Mouse (Mus musculus) brown adipose tissue, adult 24 weeks (tissue): ENCODE data around the gene Cog7. TPM values are rescaled to one million over a fixed set of nuclear protein-coding genes. Genes with fewer than 3 reads are reported as not detected.

Experiments used
- H3K27ac ChIP-seq: fragments of 200-500 bp; replicated peaks from 2 replicates; pipeline ENCODE4 v1.5.1; 2012; ENCODE audit warnings: low read depth, mild to moderate bottlenecking, low read length
- H3K4me1 ChIP-seq: fragments of 200-500 bp; 2 replicates; pipeline ENCODE4 v1.6.1; 2012; ENCODE audit warnings: low read length, mixed read lengths; ENCODE audit not compliant: control insufficient read depth, insufficient read depth, insufficient read length
- H3K4me3 ChIP-seq: fragments of 200-500 bp; 2 replicates; pipeline ENCODE4 v1.5.1; 2012; ENCODE audit warnings: low read depth, mild to moderate bottlenecking, low read length, moderate library complexity; ENCODE audit not compliant: insufficient read depth
- polyA plus RNA-seq: library from polyadenylated mRNA; stranded (reverse); fragments of >200 nt; gene quantifications from 2 replicates; pipeline ENCODE4 v1.2.4, GENCODE M21; 2012; ENCODE audit not compliant: missing spikeins, insufficient read depth, insufficient read length

Cog7 gene
- polyA plus RNA-seq, 1 experiment, result 16.1 TPM

DNA sequence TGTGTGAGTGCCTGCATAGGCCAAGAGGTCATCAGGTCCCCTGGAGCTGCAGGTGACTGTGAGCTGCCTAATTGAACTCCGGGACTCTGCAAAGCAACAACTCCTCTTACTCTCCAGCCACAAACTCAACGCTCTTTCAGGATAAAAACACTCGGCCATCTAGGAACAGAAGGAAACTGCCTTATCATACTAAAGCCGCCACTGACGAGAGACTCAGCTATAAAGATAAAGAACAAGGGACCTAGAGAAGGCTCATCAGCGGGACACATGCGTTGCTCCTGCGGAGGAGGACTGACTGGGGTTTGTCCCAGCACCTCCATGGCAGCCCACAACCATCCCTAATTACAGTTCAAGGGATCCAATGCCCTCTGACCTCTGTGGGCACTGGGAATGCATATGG, 13.3 kb downstream of the Cog7 start:
- no peak overlapping the region for H3K4me3 ChIP-seq
- no peak overlapping the region for H3K27ac ChIP-seq

DNA sequence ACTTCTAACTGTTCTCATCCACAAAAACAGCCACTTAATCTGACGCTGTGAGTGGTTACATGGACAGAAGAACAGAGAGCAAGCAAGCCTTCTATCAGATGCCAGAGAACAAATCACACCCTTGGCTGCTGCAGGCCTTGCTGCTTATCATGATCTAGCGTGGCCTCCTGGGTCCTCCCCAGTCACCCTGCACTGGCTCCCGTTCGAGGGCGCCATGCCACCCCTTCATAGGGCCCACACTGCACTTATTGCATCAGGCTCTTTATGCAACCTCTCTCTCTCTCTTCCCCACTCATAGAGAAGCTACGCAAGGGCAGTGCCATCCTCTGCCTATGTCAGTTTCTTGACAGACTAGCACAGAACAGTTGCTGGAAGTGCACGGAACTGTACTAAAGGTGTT, 15.3 kb downstream of the Cog7 start:
- Histone ChIP-seq H3K4me3 (no peak overlapping the region), H3K4me1 (no peaks in the 10 kb centered on the region), H3K27ac (no peak overlapping the region)

More for the DNA sequence above, 13.3 kb downstream of the Cog7 start:
- no peaks in the 10 kb centered on the region for H3K4me1 ChIP-seq

GRCm38 (mm10) chr7:121963883-121964398, 17.6 kb downstream of the Cog7 start:
- H3K27ac ChIP-seq, result no peak overlapping the region
- no peaks in the 10 kb centered on the region for H3K4me1 ChIP-seq
- H3K4me3 ChIP-seq, result no peak overlapping the region

DNA sequence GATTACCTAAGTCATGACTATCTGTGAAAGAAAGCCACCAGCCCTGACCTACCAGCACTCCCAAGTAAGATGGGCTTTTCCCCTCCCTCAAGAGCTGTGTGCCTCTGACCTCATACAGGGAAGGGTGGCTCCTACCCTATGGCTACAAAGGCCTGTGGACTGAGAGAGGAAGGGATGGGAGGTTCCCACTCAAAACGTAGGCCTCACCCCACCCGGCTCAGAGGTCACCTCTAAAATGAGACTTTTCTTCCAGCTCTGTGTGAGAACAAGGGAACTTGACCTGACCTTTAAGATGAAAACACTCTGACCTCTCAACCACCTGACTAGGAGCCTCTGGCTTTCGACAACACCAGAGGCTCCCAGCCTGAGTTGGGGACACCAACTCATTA, 18.9 kb downstream of the Cog7 start:
- H3K4me1 ChIP-seq, result no peaks in the 10 kb centered on the region
- H3K4me3 ChIP-seq, result no peak overlapping the region
- no peak overlapping the region for H3K27ac ChIP-seq

GRCm38 (mm10) chr7:121961913-121962570, 19.5 kb downstream of the Cog7 start:
- no peak overlapping the region for H3K27ac ChIP-seq
- H3K4me1 ChIP-seq, result no peaks in the 10 kb centered on the region
- no peak overlapping the region for H3K4me3 ChIP-seq

DNA sequence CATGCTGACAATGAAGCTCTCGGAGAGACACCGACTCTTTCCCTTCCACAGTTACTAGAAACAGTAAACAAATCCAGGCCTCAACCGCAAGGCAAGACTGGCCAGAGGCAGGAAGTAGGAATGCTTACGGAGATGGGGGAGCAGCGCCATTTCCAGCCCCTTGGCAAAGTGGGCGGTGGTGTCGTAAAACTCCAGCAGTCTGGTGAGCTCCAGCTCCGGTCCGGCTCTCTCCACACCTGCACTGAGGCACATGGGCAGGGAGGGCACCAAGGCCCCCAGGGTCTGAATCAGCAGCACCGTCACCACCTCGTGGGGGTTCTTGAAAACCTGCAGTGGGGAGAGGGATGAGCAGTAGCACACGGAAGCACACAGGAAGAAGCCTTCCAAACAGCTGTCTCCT, 25.7 kb downstream of the Cog7 start:
- H3K27ac ChIP-seq, result no peak overlapping the region
- H3K4me1 ChIP-seq, result no peaks in the 10 kb centered on the region
- H3K4me3 ChIP-seq, result no peak overlapping the region

GRCm38 (mm10) chr7:121954891-121955669, 26.4 kb downstream of the Cog7 start:
- Histone ChIP-seq H3K27ac (no peak overlapping the region), H3K4me3 (no peak overlapping the region), H3K4me1 (no peaks in the 10 kb centered on the region)

GRCm38 (mm10) chr7:121947513-121947912, 34.0 kb downstream of the Cog7 start:
- no peak overlapping the region for H3K27ac ChIP-seq
- no peaks in the 10 kb centered on the region for H3K4me1 ChIP-seq
- H3K4me3 ChIP-seq, result no peak overlapping the region

DNA sequence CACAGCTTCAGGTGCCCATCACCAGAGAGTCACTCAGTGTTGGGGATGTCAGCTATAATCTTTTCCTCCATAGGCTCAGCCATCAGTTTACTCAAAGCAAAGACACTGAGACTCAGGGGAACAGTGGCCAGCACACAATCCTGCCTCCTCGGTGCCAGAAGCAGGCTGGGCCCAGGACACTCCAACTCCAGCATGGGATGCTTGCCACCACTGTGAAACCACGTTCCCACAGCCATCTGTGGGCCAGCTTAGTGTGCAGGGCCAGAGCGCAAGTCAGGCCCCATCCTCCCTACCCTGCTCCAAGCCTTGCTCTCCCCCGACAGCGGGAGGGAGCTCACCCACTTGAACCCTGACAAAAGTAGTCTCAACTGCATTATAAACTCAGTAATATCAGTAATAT, 35.3 kb downstream of the Cog7 start:
- no peak overlapping the region for H3K4me3 ChIP-seq
- no peak overlapping the region for H3K27ac ChIP-seq
- no peaks in the 10 kb centered on the region for H3K4me1 ChIP-seq

GRCm38 (mm10) chr7:121942371-121942770, 39.1 kb downstream of the Cog7 start:
- Histone ChIP-seq H3K4me3 (no peak overlapping the region), H3K4me1 (no peaks in the 10 kb centered on the region), H3K27ac (no peak overlapping the region)

DNA sequence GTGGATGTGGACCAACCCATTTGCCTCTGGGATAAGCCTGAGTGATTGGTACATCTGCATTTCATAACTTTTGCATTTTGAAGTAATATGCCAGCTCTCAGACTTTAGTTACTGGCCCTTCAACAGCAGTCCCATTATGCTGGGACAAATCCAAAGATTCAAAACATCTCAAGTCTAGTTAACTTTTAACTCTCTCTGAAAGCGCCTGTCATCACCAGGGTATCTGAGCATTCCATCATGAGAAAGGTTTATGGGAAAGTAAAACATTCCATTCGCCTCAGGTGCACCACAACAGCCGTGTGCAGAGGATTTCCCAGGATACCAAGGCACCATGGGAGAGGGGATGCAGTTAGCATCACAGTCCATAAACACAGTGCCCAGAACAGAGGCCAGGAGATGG, 39.9 kb downstream of the Cog7 start:
- Histone ChIP-seq H3K4me1 (no peaks in the 10 kb centered on the region), H3K27ac (no peak overlapping the region), H3K4me3 (no peak overlapping the region)

GRCm38 (mm10) chr7:121941016-121941415, 40.5 kb downstream of the Cog7 start:
- Histone ChIP-seq H3K27ac (no peak overlapping the region), H3K4me1 (no peaks in the 10 kb centered on the region), H3K4me3 (no peak overlapping the region)

DNA sequence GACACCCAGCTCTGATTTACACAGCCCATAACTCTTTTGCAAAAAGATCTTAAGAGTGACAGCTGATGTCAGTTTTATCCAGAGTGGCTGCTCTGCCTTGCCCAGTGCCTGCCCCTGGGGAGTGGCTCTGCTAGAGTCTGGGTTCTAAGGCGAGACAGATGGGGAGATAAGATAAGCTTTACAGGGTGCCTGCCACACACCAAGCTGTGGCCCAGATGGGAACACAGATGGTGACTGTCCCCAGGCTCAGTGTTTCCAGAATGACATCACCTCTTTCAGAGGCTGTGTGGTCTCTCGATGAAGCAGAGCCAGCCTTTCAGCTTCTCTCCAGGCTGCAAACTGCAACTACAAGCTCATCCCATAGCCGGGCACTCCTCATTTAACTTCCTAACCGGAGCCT, 41.8 kb downstream of the Cog7 start:
- H3K27ac ChIP-seq, result no peak overlapping the region
- no peak overlapping the region for H3K4me3 ChIP-seq
- H3K4me1 ChIP-seq, result no peaks in the 10 kb centered on the region

- Histone ChIP-seq H3K4me1 (no peaks in the 10 kb centered on the region), H3K27ac (no peak overlapping the region), H3K4me3 (no peak overlapping the region)
These were observed 42.3 kb downstream of the Cog7 start for GRCm38 (mm10) chr7:121939244-121939643.

DNA sequence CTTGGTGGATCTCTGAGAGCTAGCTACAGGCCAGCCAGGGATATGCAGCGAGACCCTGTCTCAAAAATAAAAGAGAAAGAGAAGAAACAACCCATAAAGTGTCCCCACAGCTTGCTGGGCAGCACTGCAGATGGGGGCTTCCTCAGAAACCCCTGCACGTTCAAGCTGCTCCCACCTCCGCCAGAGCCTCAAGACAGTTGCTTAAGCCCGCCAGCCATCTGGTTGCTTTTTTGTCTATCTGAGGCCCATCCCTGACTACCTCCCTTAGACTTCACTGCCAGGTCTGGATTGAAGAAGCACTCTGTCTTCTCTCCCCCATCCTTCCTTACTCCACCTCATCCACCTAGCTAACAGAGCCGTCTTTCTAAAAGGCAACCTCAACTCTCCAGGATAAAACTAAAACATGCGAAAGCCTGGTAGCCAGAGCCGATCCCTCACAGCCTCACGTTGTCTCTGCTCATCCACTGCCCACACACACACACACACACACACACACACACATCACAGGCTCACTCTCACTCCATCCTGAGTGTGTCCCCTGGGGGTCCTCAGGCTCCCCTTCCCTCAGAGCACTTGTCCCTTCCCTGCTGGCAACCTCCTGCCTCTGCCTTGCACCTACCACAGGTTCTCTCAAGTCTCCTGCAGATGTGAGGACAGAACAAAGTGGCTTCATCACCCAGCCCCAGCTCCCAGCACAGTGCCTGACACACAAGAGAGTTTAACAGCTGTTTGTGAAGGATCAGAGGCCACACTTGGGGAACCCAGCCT, 43.2 kb downstream of the Cog7 start:
- no peaks in the 10 kb centered on the region for H3K4me1 ChIP-seq
- H3K27ac ChIP-seq, result no peak overlapping the region
- H3K4me3 ChIP-seq, result no peak overlapping the region
